Mouse (Mus musculus) lung, postnatal 0 days (tissue): ENCODE measurements at regions not wholly inside any gene's neighbourhood (a gene's known extent, or its start where the extent isn't known, plus 50 kb on each side); places are given as distances from the start of the nearest gene placed in this dataset.

ENCODE experiments used
- CTCF ChIP-seq: IDR thresholded peaks from 2 replicates; pipeline ENCODE4 v1.5.1; 2016; ENCODE audit warnings: antibody characterized with exemption, mild to moderate bottlenecking
- EP300 ChIP-seq: IDR thresholded peaks from 2 replicates; pipeline ENCODE4 v1.6.1; 2016; ENCODE audit warnings: antibody characterized with exemption, mild to moderate bottlenecking, control low read depth

DNA sequence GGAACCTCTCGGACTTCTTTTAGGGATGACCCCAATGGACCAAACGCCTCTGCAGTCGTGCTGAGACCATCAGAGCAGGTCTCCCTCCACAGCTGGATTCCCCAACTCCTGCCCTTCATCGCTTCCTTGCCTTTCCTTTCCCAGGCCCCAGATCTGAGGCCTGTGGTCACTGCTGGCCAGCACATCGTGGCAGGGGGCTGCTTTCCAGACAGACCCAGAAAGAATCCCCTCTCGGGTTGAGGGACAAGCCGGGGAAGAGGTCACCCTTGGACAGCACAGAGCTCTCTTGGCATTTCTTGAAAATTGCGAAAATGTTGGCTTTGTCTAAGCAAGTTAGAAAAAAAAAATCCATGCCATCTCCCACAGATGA is 134.9 kb upstream of the Haao start:
- TF ChIP-seq EP300 (no peak), CTCF (no peak)
